Mouse (Mus musculus) heart, postnatal 14 days (tissue): Measurements from ENCODE around the gene Pttg1. TPM values are rescaled to one million over a fixed set of nuclear protein-coding genes. Genes with fewer than 3 reads are reported as not detected.

ENCODE experiments used
- DNase-seq, 2 experiments: peaks; one replicate each; pipeline ENCODE4 v3.0.0; 2021 to 2022
- intact Hi-C: fragments of 180-260 bp; cut with DNase I; formaldehyde crosslinking; loops from one replicate; pipeline ENCODE4 v1.15.1; 2025
- microRNA-seq, 2 experiments: library from miRNA; unstranded; fragments of <30 nt; microRNA quantifications; one replicate each; pipeline ENCODE4 v1.2.0; 2021 to 2022
- total RNA-seq, 2 experiments: library from RNA; stranded (reverse); gene quantifications; 2 replicates each; pipeline ENCODE4 v1.2.3; 2021

Gene Pttg1
- total RNA-seq, 2 experiments from 2014 or later = 55.6 to 58.5 TPM

- intact Hi-C loops = no loop called here
- DNase-seq = no peak
These were observed 45.1 kb downstream of the Pttg1 start for GRCm38 (mm10) chr11:43380901-43381300.

- DNase-seq = no peak
These were observed 46.1 kb downstream of the Pttg1 start for GRCm38 (mm10) chr11:43379911-43380485.

GRCm38 (mm10) chr11:43379488-43379887 lies 46.6 kb downstream of the Pttg1 start:
- no peak for DNase-seq
- intact Hi-C loops = no loop called here

More at GRCm38 (mm10) chr11:43379911-43380485, 46.1 kb downstream of the Pttg1 start:
- intact Hi-C loops = no loop called here

- no peak for DNase-seq
- intact Hi-C loops = no loop called here
These were observed 48.8 kb downstream of the Pttg1 start for GRCm38 (mm10) chr11:43377083-43377850.

- intact Hi-C loops = no loop called here
- no peak for DNase-seq
These were observed 49.5 kb downstream of the Pttg1 start for GRCm38 (mm10) chr11:43376598-43376997.

GRCm38 (mm10) chr11:43374956-43375355 lies 51.1 kb downstream of the Pttg1 start:
- DNase-seq = no peak
- intact Hi-C loops = no loop called here

GRCm38 (mm10) chr11:43373367-43373766 lies 52.7 kb downstream of the Pttg1 start:
- intact Hi-C loops = no loop called here

GRCm38 (mm10) chr11:43371807-43372206 lies 54.2 kb downstream of the Pttg1 start:
- no peak for DNase-seq
- intact Hi-C loops = no loop called here

More at GRCm38 (mm10) chr11:43373367-43373766, 52.7 kb downstream of the Pttg1 start:
- no peak for DNase-seq

Small RNA genes lying within 50 kb of the gene (microRNA-seq; reads per million reads assigned to microRNA genes)
- gene Mir146 = 670 to 1,922 reads per million in 2 experiments

Other genes starting within 250 kb of the Pttg1 start
- 10 to 100 TPM; 28.4 to 29.0 TPM for gene Slu7, start 7.5 kb upstream of the Pttg1 start, total RNA-seq
- gene C1qtnf2, start 48.0 kb upstream of the Pttg1 start, total RNA-seq = 1 to 10 TPM; 10.0 TPM
- 1 to 10 TPM; 7.4 to 8.5 TPM for gene Ccnjl, start 102.5 kb upstream of the Pttg1 start, total RNA-seq
- 1 to 10 TPM; 1.2 to 1.6 TPM for gene 4933415A04Rik, start 160.8 kb upstream of the Pttg1 start, total RNA-seq
- not detected for gene Fabp6, start 175.3 kb upstream of the Pttg1 start, total RNA-seq